Mouse (Mus musculus) c-Kit-negative CD71-positive TER-119-positive erythroid progenitor cells, embryonic 14.5 days (primary cell): ENCODE results near the gene Rcc1.
"Not testable (repeated sequence)": the region's sequence is repeated elsewhere in the genome, so short reads cannot be mapped to it uniquely, and the experiment has no call there.

Experiments used
- DNase-seq: peaks from one replicate; pipeline ENCODE4 v3.0.0-alpha.2; 2013; ENCODE audit warnings: low read depth, low spot score

The Rcc1 gene

DNA sequence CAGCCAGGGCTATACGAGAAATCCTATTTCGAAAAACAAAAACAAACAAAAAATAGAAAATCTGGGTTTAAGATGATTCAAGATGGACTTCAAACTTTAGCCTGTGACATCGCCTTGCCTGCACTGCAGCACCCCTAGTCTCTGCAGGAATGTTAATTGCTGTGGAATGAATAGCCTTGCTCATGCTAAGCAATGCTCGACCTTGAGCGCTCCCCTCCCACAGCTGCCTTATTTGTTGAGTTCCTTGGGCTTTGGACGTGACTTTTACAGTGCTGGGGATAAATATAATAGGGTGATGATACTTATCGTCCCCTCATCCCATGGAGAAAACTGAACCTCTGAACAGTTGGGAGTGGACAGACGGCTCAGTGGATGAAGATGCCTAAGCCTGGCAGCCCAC lies 37.7 kb downstream of the Rcc1 start:
- no peak for DNase-seq

DNA sequence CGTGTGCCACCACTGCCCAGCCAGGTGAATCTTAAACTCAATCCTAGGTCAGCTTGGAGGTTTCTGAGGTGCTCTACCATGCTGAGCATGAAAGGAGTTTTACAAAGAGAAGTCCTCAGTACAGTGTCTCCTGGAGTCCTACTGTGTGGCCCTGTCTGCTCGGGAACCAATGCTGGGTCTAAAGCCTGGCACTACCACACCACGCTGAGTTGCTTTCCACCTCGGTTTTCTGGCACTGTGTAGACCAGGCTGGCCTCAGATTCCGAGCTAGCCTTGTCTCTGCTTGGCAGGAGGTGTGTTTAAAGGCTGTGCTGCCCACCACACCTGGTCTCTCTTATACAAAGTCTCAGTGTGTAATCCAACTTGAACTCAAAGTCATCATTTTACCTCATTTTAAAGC lies 40.8 kb downstream of the Rcc1 start:
- DNase-seq: no peak

DNA sequence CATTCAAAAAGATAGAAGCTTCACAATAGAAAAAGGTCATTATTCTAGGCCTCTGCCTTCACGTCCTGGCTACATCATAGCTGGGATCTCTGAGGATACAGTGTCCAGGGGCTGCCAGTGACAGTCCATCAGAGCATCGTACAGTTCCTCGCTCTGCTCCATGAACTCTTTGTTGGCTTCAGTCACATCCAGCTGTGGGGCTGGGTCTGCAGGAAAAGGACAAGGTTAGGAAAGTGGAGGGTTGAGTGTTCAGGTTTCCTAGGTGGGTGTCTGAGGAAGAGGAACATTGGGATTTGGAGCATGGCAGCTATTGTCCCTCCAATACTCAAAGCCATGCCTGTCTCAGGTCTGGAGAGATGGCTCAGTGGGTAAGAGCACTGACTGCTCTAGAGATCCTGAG lies 41.6 kb downstream of the Rcc1 start:
- DNase-seq: no peak

DNA sequence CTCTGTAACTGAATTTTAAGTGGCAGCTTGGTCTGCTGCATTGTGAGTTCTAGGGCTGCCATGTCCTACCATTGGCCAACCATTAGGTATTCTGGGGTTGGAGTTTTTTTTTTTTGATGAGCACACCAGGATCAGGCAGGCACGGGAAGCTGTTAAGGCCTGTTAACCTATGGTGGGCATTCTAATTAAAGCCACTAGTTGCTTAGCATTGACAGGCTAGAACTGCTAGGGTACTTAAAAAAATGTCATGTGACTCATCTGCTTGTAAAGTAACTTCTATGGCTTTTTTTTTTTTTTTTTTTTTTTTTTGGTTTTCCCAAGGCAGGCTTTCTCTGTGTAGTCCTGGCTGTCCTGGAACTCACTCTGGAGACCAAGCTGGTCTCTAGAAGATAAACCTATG lies 42.2 kb downstream of the Rcc1 start:
- no peak for DNase-seq

DNA sequence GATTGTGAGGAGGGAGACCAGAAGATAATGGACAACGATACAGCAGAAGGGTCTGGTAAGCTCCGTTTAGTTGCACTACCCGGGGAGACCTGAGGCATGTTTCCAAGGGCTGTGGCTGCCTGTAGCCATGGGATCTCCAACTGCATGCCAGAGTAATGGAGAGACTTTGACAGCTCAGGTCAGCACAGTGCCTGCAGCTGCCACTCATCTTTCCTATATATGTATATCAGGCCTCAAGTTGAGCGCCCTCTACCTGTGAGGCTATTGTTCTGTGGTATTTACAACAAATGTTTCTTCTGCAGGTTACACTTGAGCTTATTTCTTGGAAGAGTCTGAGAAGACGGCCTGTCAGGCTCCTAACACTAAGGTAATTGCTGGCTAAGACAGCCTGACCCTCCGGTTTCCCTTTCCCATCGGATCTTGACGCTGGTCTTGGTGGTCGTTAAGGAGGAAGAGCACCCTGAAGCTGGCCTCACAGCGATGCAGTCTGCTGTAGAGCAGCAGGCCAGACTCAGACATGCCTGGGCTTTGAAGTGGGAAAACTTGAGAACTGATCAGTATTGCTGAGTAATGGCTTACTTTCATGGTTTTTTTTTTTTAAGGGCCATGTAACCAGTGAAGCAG lies 43.4 kb downstream of the Rcc1 start:
- peak; percentile 50 for DNase-seq

DNA sequence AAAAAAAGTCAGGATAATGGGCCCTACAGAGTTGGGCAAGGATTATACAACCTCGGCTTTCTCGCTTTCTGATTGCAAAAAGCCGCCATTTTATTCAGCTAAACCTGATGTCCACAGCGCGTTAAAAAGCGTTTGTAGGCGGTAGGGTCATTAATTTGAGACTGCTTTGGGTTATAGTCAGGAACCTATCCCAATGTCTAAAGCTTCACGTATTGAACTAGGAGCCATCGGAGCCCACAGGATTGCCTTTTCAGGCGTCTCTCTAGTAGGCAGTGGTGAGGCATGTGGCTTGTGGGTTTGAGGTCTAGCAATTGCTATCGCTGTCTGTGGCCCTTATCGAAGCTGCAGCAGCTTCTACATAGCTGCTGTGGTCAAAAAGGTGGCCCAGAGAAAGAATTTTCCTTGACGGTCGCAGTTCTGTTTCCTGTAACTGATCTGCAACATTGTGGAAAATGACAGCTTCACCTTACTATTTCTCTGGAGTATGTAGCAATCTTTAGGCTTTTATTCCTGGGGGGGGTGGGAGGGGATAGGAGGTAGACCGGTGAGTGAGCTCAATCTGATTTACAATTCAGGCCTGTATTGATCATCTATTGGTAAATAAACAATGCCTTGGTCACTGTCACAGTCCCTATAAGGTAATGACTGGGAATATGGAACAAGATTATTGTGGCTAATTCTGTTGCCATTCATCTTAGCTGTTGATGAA lies 44.1 kb downstream of the Rcc1 start:
- no peak for DNase-seq

DNA sequence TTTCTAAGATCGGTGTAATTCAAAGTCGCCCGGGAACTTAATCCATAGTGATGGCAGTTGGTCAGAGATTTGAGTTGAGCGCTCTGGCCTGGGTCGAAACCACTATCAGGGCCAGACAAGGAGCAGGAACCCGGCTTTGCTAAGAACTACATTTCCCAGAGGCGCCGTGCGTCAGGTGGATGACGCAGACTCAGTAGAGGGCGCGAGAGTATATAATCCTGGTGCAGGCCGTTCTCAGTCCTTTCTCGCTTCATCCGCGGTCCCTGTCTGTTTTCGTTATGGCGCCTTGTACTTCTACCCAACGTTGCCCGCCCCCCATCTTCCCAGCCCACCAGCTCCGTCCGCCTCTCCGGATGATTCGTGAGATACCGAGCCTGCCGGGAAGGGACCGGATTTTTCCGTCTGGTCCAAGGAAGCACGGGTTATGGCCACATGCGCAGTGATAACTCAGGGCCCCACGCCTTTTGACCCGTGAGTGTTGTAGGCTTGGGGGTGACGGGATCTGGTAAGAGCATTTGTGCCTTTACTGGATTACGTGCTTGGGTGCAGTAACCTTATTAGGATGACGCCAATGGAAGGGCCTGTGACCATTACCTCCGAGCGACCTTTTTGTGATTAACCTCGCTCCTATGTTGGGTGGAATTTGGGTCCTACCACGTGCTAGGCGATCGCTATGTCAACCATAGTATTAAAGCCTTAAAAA lies 44.8 kb downstream of the Rcc1 start:
- DNase-seq: peak; percentile 80

DNA sequence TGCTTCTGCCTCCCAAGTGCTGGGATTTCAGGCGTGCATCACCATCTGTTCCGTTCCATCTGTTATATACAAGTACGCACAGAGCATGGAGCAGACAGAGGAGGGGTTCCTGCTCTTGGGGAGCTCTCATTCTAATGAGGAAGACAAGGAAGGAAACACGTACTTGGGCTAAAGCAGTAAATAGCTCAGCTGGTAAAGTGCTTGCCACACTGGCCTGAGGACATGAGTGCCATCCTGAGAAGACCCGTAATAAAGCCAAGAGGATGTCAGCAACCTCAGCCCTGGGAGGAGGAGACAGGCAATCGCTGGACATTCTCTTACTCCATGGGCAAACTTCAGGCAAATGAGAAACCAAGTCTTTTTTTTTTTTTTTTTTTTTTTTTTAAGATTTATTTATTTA lies 47.4 kb downstream of the Rcc1 start:
- no peak for DNase-seq

DNA sequence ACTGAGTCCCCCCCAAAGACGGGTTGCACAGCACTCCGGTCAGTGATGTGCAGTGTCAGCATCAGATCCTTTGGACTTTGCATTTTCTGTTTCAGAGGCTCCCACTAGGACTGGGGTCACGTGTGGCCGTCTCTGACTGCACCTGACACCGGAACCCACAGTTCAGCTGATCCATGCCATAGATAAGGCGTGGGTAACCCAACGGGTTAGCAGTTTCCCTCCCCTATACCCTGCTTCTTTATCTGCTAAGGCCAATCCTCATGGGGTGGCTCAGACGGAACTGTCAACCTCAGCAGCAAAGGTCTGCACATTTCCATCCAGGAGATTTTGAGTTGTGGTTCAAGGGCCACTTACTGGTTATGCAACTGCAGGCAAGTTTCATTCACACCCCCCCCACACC lies 48.1 kb downstream of the Rcc1 start:
- DNase-seq: no peak

DNA sequence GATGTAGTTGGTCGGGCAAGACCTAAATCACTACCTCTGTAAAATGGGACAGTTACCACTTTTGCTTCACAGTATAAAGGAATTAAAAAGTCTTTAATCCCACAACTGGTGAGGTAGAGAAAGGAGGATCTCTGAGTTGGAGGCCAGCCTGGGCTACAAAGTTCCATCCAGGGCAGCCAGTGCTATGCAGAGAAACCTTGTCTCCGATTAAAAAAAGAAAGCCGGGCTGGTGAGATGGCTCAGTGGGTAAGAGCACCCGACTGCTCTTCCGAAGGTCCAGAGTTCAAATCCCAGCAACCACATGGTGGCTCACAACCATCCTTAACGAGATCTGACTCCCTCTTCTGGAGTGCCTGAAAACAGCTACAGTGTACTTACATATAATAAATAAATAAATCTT lies 49.9 kb downstream of the Rcc1 start:
- DNase-seq: not testable (repeated sequence)

DNA sequence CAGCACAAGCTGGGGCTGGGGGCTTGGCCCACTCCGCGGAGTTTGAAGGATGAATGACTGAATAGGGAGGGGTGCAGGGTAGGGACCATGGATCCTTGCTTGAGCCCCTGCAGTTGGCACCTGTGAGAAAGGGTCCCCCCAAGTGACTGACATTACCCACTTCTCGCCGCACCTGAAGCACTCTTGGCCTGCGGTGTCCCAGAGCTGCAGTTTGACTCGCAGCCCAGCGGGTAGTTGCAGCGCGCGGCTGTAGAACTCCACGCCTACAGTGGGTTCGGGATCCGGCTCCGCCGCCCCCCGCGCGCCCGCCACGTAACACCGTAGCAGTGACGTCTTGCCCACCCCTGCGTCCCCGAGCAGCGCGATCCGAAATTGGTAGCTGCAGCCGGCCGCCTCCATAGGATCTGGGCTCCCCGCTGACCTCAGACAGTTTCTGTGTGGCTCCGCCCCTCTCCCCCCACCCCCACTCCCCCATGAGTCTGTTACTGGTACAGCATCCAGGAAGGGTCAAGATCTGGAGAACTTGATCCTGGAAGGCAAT lies 50.4 kb downstream of the Rcc1 start, which contains the start of gene Rab42:
Gene Rab42 (minus strand): TSS at position 447 of the 541 bp plus-strand sequence.
- no peak for DNase-seq

DNA sequence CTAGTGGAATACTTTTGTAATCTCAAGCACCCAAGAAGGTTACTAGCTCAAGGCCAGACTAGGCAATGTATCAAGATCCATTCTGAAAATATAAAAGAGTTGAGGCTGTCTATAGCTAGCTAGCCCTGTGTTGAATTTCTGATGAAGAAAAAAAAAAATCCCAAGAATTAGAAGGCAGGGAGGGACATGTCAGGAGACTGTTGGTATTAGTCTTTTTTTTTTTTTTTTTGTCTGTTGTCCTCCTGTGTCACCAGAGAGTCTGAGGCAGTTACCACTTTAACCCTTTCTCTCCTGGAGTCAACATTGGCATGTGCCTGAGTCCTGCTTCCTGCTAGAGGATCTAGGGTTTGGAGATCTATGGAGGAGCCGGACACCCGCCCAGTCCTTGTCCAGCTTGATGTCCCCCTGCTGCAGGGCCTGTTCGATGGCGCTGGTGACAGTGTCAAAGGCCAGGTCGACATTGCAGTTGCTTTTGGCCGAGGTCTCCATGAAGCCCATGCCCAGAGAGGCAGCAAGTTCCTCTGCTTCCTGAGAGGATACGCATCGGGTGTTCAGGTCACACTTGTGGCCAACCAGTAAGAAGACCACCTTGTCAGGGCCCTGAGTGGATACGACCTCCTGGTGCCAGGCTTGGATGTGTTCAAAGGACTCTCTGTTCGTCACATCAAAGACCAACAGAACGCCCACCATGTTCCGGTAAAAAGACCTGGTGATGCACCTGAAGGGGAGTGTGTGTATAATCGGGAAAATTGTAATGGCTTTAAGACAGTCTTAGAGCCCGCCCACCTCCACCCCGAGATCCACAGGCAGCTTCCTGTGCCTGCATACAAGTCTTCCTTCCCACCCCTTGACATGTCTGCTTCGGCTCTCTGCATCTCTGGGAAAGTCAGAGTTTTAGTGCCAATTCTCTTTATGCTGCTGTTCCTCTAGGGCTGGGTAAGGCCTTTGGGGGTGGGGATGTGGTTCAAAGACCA lies 51.2 kb downstream of the Rcc1 start:
- no peak for DNase-seq

DNA sequence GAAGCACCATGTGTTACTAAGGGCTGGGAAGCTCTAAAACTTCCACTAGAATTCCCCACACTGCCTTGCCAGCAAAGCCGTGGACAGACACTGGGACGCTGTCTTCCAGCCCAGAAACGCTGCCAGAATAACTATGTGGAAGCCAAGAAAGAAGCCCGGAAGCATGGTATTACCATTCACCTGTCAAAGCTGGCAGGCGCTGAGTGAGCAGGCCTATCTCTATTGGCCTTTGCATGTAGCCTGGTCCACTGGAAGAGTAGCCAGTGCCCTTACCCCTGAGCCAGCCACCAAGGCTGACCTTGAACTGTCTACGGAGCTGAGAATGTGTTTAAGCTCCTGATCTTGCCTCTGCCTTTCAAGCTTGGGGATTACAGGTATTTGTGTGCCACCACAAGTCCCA lies 51.9 kb downstream of the Rcc1 start:
- no peak for DNase-seq

DNA sequence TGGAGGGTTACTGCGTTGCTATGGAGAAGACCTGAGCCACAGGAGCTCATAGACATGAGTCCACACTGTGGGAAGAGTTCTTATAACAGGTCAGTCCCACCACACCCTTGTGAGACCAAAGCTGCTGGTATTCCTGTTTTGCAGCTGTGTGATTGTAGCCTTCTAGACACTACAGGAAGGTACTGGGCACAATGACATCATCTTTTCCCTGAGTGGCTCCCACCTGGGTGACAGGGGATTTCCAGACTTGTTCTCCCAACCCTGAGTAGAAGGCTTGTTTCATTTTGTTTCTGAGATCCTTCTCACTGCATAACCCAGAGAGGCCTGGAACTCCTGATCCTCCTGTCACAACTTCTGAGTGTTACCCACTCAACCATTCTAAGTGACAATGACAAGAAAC lies 53.6 kb downstream of the Rcc1 start:
- DNase-seq: no peak

DNA sequence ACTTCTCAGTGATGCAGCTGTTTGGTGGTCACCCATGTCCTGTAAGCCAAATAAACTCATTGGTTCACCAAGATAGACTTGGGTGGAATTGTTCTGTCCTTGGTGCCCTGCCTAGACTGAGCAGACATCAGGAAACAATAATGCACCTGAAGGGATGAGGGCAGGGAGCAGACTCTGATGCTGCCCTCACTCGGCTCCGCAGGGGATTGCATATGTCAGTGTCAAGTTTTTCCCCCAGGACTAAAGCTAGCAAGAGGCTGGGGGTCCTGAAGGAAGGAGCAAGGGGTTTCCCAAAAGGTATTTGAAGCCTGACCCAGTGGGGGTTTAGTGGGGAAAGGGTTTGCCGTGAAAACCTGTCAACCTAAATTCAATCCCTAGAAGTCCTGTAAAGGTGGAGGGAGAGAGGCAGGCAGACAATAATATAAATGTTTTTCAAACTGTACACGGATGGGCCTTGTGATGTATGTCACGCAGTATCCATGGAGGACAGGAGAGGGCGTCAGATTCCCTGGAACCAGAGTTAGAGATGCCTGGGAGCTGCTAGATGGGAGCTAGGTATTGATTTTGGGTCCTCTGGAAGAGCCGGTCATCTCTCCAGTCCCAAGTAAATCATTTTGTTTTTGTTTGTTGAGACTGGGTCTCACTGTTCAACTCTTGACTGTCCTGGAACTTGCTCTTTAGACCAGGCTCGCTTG lies 57.6 kb downstream of the Rcc1 start:
- no peak for DNase-seq

DNA sequence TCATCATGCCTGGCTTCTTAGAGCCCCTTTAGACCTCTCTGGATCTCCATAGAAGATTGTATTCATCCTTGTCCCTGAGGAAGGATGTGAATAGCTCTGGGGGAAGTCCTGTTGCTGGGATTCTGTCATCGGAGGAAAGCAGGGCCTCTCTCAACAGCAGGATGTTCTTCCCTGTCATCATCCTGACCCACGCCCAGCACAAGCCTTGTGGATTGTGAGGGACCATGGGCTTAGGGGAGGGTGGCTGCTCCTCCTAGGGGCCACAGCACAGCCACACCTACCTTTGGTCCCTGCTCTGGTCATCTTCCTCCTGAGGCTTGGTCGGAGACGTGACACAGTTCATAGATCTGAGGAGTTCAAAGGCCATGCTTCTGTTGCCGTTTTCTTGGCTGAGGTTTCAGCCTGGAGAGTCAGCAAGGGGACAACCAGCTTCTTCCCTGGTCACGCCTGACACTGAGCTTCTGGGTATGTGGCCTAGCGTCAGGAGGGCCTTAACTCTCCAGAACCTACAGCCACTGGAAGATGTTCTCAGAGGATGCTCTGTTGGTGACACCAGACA lies 59.6 kb downstream of the Rcc1 start:
- DNase-seq: no peak

DNA sequence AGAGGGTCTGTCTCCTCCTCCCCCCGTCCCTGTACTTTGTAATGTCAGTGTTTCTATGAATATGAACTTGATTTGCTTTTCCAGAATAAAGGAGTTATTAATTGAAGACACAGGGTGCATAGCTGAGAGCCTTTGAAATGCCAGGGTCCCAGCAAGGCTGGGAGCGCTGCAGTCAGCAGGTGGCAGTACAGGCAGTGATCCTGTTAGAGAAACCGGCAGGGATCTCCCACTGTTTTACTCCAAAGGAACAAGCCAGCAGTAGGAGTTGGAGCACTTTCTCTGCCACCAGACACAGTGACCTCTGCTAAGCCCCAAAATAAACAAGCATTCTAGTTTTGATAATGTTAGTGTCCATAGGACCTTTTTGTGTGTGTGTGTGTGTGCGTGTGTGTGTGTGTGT lies 60.4 kb downstream of the Rcc1 start:
- no peak for DNase-seq

DNA sequence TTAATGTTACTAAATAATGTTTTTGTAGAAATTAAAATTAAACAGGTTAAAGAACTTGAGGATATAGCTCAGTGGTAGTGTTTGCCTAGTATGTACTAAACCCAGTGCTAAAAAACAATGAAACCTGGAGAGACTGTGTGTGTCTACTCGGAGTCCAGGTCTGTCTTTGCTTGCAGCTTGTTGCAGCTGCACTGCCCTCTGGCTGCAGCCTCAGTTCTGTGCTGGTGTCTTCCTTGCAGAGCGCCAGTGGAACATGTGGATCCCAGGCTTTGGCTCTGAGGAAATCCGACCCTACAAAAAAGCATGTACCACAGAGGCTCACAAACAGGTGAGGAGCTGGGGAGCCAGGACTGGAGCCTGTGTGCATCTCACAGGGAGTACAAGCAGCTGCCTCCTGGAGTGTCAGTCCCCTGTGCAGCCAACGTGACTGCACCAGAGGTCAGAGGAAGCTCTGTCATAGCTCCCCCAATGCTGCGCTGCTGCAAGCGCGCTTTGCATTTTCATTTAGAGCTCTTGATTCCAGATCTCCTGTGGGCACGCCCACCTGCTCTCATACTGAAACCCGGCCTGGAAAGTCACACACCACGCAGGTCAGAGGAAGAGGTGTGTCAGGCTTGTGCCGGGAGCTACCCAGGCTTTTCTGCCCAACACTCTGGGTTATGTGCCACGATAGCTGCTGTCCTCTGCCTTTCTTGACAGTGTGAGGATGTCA lies 61.6 kb downstream of the Rcc1 start:
- DNase-seq: no peak

DNA sequence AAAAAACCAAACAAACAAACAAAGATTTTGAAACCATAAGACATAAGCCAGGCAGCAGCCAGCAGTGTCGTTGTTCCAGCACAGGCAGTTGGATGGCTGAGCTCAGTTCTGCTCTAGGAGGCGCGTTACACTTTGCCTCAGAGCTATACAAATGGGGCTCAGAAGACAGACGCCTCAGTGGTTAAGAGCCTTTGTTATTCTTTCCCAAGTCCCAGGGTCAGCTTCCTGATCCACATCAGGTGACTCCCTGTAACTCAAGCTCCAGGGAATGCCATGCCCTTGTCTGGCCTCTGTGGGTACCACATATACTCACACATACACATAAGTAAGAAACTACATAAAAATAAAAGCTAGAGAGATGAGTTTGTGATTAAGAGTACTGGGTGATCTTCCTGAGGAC lies 62.3 kb downstream of the Rcc1 start:
- no peak for DNase-seq

DNA sequence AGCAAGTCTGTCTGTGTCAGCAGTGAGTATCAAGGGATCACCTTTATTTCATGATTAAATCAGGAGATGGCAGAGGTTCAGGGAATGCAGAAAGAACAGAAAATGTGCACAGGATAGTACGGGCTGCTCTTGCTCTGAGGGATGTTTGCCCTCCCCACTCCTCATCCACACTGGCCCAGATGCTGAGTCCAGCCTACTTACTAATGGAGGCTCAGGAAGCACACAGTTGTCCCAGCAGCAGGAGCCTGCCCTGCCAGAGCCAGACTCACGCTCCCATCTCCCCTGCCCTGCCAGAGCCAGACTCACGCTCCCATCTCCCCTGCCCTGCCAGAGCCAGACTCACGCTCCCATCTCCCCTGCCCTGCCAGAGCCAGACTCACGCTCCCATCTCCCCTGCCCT lies 64.6 kb downstream of the Rcc1 start:
- DNase-seq: not testable (repeated sequence)
